Mouse (Mus musculus): ENCODE measurements at regions not wholly inside any gene's neighbourhood (a gene's known extent, or its start where the extent isn't known, plus 50 kb on each side); places are given as distances from the start of the nearest gene placed in this dataset.

GRCm38 (mm10) chr12:29079011-29079410 is 327.4 kb downstream of the Eipr1 start:
- TF ChIP-seq CTCF (IDR thresholded peaks at IDR 0.05) (no peak), EP300 (IDR thresholded peaks at IDR 0.05; ENCODE audit: insufficient read depth, low read depth, low read length) (no peak), POLR2A (IDR thresholded peaks at IDR 0.05; ENCODE audit: insufficient read depth, low read depth, low read length) (no peak)

All from heart, adult 2 months (tissue).